Mouse (Mus musculus) right cerebral cortex, adult 2 months (tissue): Measurements from ENCODE around the gene Zscan5b.
"Not testable (repeated sequence)": the region's sequence is repeated elsewhere in the genome, so short reads cannot be mapped to it uniquely, and the experiment has no call there.

Experiments
- DNase-seq, 2 experiments: peaks; one replicate each; pipeline ENCODE4 v3.0.0; 2021 to 2022; ENCODE audit warnings: low spot score in 2 of 2

Zscan5b gene

GRCm38 (mm10) chr7:6221978-6222377 is at the start of gene Zscan5b:
TSS of gene Zscan5b (plus strand) at chr7:6222278.
- DNase-seq = no peak

- no peak for DNase-seq
Observed at GRCm38 (mm10) chr7:6172674-6173244, 49.3 kb upstream of the Zscan5b start.

GRCm38 (mm10) chr7:6173872-6174271 is 48.2 kb upstream of the Zscan5b start:
- no peak for DNase-seq

DNA sequence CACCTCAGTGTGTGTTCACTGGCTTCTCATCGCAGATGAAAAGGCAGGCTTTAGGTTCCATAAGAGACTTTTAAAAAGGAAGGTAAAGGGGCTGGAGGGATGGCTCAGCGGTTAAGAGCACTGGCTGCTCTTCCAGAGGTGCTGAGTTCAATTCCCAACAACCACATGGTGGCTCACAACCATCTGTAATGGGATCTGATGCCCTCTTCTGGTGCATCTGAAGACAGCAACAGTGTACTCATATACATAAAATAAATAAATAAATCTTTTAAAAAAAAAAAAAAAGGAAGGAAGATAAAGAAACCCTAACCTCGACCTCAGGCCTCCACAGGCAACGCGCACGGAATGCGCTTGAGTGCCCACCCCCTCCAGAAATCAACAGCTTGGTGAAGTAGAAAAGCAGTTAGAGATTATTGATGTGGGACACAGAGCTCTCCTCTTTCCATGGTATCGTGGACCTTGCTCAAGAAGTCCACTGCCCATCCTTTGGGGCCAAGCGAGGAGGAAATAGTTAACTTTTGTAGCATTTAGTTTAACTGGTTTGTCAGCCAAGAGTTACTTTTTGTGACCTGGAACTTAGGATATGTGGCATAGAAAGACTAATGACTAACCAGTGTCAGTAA is 47.6 kb upstream of the Zscan5b start:
- not testable (repeated sequence) for DNase-seq

DNA sequence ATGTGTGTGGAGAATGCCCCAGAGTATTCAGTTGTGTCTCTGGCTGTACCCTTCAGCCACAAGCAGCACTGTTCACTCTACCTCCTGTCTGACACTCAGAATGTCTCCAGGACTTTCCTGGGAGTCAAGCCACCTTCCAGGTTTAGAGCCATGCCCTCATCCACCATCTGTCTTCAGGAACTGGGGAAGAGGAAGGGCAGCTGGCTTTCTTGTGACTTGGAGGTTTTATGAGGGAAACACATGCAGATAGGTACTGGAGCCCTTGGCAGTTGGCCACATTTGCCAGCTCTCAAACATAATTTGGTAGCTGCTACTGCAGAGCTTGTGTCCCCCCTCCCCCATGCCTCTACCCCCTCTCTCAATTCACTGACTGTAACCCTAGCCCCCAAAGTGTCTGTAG is 43.1 kb upstream of the Zscan5b start:
- DNase-seq = no peak

DNA sequence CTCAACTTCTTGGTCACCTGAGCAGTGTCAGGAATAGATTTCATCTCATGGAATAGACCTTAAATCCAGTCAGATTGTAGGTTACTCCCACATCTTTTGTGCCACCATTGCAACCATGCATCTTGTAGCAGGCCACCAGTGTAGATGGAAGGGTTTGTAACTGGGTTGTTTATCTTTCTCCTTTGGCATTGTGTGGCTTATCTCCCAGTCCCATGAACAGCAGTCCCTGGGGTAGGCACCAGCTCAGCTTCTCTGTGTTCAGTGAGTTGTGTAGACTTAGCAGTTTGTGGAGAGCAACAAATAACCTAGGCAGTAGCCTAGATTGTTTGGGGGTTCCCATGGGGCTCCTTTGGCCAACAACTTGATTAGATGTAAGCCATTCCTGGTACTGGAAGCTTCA is 39.2 kb upstream of the Zscan5b start:
- DNase-seq = no peak

DNA sequence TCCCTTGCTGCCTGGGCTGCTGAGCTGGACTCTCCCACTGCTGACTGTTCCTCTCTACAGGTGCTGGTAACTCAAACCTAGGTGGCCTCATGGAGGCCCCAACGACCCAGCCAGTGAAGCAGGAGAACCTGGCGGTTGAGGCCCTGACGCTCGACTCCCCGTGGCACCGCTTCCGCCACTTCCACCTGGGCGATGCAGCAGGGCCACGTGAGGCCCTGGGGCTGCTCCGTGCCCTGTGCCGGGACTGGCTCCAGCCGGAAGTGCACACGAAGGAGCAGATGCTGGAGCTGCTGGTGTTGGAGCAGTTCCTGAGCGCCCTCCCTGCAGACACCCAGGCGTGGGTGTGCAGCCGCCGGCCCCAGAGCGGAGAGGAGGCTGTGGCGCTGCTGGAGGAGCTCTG is 38.3 kb upstream of the Zscan5b start:
- no peak for DNase-seq

GRCm38 (mm10) chr7:6184521-6184920 is 37.6 kb upstream of the Zscan5b start:
- no peak for DNase-seq

- DNase-seq = no peak
Observed at GRCm38 (mm10) chr7:6185391-6185790, 36.7 kb upstream of the Zscan5b start.

- DNase-seq = no peak
Observed at GRCm38 (mm10) chr7:6186176-6186575, 35.9 kb upstream of the Zscan5b start.

- DNase-seq = no peak
Observed at GRCm38 (mm10) chr7:6186756-6187155, 35.3 kb upstream of the Zscan5b start.

- DNase-seq = no peak
Observed at GRCm38 (mm10) chr7:6189542-6189941, 32.5 kb upstream of the Zscan5b start.

DNA sequence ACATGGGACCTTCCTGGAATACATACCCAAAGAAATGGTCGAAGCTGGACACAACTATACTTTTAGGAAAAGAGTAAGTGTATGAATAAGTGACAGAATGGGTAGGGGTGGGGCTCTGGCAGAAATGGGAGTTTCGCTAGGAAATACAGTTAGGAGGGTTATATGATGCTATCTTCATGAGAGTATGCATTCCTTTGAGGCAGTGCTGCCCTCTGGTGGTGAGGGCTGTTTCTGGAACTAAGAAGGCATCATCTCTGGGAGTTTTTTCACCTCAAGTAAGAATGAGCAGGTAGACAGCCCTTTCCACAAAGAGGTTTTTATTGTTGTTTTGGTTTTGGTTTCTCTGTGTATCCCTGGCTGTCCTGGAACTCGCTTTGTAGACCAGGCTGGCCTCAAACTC is 30.7 kb upstream of the Zscan5b start:
- DNase-seq = peak; percentile 88 to 90

- DNase-seq = peak in 1 of 2 experiments; percentile 61
Observed at GRCm38 (mm10) chr7:6194129-6194528, 27.9 kb upstream of the Zscan5b start.

DNA sequence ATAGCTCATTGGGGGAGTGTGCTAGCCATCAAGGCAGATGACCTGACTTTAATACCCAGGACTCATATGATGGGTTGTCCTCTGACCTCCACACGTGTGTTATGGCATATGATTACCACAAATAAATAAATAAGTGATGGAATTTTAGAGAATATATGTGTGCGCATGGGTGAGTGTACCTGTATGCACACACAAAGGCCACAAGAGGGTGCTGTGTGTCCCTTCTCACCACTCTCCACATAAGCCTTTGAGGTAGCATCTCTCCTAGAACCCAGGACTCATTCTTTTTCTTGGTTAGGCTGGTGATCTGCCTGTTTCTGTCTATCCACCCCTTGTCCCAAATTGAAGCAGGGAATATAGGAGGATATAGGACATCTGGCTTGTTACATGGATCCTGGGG is 26.3 kb upstream of the Zscan5b start:
- DNase-seq = no peak

DNA sequence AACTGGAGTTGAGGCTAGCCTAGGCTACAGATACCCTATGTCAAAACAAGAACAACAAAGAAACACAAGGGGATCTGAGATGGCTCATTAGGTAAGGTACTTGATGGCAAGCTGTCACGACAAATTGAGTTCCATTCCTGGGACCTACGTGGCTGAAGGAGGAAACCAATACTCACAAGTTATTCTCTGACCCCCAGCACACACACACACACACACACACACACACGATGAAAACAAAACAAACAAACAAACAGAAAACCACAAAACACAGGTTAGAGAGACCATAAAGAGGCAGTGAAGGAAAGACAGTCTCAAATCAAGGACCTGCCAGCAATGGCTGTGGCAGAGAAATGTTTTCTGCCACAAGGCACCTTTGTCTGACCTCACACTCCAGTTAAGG is 25.3 kb upstream of the Zscan5b start, which contains the start of gene Galp:
TSS of gene Galp (plus strand) at position 301 of the 400 bp plus-strand sequence.
- no peak for DNase-seq

DNA sequence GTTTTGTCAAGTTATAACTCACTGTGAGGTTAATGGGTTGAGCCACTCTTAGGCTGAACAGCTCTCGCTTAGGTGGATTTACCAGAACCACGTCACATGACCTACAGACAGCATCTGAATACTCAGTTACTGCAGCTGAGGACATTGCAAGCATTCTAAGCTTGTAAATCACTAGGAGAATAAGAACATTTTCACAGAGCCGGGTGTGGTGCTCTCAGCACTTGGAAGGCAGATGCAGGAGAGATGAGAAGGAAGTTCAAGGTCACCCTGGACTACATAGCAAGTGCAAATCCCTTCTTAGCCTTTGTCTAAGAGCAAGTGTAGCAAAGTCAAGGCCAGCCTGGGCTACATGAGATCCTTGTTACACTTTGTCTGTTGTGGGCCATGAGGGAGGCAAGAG is 17.9 kb upstream of the Zscan5b start:
- DNase-seq = no peak

- DNase-seq = no peak
Observed at GRCm38 (mm10) chr7:6213144-6213543, 8.9 kb upstream of the Zscan5b start.

GRCm38 (mm10) chr7:6214691-6215090 is 7.4 kb upstream of the Zscan5b start:
- DNase-seq = not testable (repeated sequence)

DNA sequence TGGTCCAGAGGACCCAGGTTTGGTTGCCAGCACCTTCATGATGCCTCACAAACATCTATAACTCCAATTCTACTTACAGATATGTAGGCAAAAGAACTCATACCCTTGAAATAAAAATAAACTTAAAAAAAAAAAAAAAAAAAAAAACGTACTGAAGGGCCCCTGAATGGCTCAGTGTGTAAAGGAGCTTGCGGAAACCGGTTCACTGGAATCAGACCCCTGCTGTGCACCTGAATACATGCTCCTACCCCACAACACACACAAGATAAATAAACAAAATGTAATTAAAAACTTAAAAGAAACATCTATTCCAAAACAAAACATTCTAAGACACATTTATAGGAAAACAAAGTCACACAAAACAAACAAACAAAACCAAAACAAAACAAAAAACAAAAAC is 1.9 kb upstream of the Zscan5b start:
- DNase-seq = no peak

GRCm38 (mm10) chr7:6228491-6228890 is 6.4 kb downstream of the Zscan5b start:
- DNase-seq = peak in 1 of 2 experiments; percentile 1

GRCm38 (mm10) chr7:6239787-6240186 is 17.7 kb downstream of the Zscan5b start:
- DNase-seq = no peak

- peak; percentile 13 to 29 for DNase-seq
Observed at GRCm38 (mm10) chr7:6240841-6241425, 18.9 kb downstream of the Zscan5b start.
